Mouse (Mus musculus): ENCODE measurements around the gene Psmb8.

Psmb8 gene

GRCm38 (mm10) chr17:34225426-34225825 lies 27.9 kb downstream of the Psmb8 start:
- in situ Hi-C loops (cut with MboI; ENCODE audit: low pct_unique_long_range_greater_than_20kb in 1 of 2, low sequenced_read_pairs in 2 of 2, unreplicated experiment in 1 of 2) = loop anchor here in 1 of 2 experiments (25.0 kb wide), 1 partner anchor 562 kb away; no protein-coding TSS in a partner anchor

- in situ Hi-C loops (cut with MboI; ENCODE audit: low pct_unique_long_range_greater_than_20kb in 1 of 2, low sequenced_read_pairs in 2 of 2, unreplicated experiment in 1 of 2) = loop anchor here in 1 of 2 experiments (25.0 kb wide), 1 partner anchor 561 kb away; no protein-coding TSS in a partner anchor
Observed at GRCm38 (mm10) chr17:34225911-34226310, 28.4 kb downstream of the Psmb8 start.

GRCm38 (mm10) chr17:34230971-34231370 lies 33.5 kb downstream of the Psmb8 start:
- in situ Hi-C loops (cut with MboI; ENCODE audit: low pct_unique_long_range_greater_than_20kb in 1 of 2, low sequenced_read_pairs in 2 of 2, unreplicated experiment in 1 of 2) = loop anchor here in 1 of 2 experiments (25.0 kb wide), 1 partner anchor 556 kb away; no protein-coding TSS in a partner anchor

GRCm38 (mm10) chr17:34232021-34232420 lies 34.5 kb downstream of the Psmb8 start:
- in situ Hi-C loops (cut with MboI; ENCODE audit: low pct_unique_long_range_greater_than_20kb in 1 of 2, low sequenced_read_pairs in 2 of 2, unreplicated experiment in 1 of 2) = loop anchor here in 1 of 2 experiments (25.0 kb wide), 1 partner anchor 555 kb away; no protein-coding TSS in a partner anchor

- in situ Hi-C loops (cut with MboI; ENCODE audit: low pct_unique_long_range_greater_than_20kb in 1 of 2, low sequenced_read_pairs in 2 of 2, unreplicated experiment in 1 of 2) = loop anchor here in 1 of 2 experiments (25.0 kb wide), 1 partner anchor 552 kb away; no protein-coding TSS in a partner anchor
Observed at GRCm38 (mm10) chr17:34234926-34235325, 37.4 kb downstream of the Psmb8 start.

- in situ Hi-C loops (cut with MboI; ENCODE audit: low pct_unique_long_range_greater_than_20kb in 1 of 2, low sequenced_read_pairs in 2 of 2, unreplicated experiment in 1 of 2) = loop anchor here in 1 of 2 experiments (25.0 kb wide), 1 partner anchor 551 kb away; no protein-coding TSS in a partner anchor
Observed at GRCm38 (mm10) chr17:34236691-34237090, 39.2 kb downstream of the Psmb8 start.

- in situ Hi-C loops (cut with MboI; ENCODE audit: low pct_unique_long_range_greater_than_20kb in 1 of 2, low sequenced_read_pairs in 2 of 2, unreplicated experiment in 1 of 2) = loop anchor here in 1 of 2 experiments (25.0 kb wide), 1 partner anchor 550 kb away; no protein-coding TSS in a partner anchor
Observed at GRCm38 (mm10) chr17:34237741-34238140, 40.2 kb downstream of the Psmb8 start.

- in situ Hi-C loops (cut with MboI; ENCODE audit: low pct_unique_long_range_greater_than_20kb in 1 of 2, low sequenced_read_pairs in 2 of 2, unreplicated experiment in 1 of 2) = loop anchor here in 1 of 2 experiments (25.0 kb wide), 1 partner anchor 549 kb away; no protein-coding TSS in a partner anchor
Observed at GRCm38 (mm10) chr17:34238706-34239105, 41.2 kb downstream of the Psmb8 start, which contains the start of gene H2-Ob. TSS of gene H2-Ob (plus strand) at chr17:34238903.

GRCm38 (mm10) chr17:34239601-34240041 lies 42.1 kb downstream of the Psmb8 start:
- in situ Hi-C loops (cut with MboI; ENCODE audit: low pct_unique_long_range_greater_than_20kb in 1 of 2, low sequenced_read_pairs in 2 of 2, unreplicated experiment in 1 of 2) = loop anchor here (10.0 to 25.0 kb wide), 2 partner anchors 115 to 548 kb away; partner anchors contain the start of gene Btnl2 (in 2 of the 2)

GRCm38 (mm10) chr17:34240366-34240765 lies 42.8 kb downstream of the Psmb8 start:
- in situ Hi-C loops (cut with MboI; ENCODE audit: low pct_unique_long_range_greater_than_20kb in 1 of 2, low sequenced_read_pairs in 2 of 2, unreplicated experiment in 1 of 2) = loop anchor here (10.0 to 25.0 kb wide), 2 partner anchors 114 to 547 kb away; partner anchors contain the start of gene Btnl2 (in 2 of the 2)

- in situ Hi-C loops (cut with MboI; ENCODE audit: low pct_unique_long_range_greater_than_20kb in 1 of 2, low sequenced_read_pairs in 2 of 2, unreplicated experiment in 1 of 2) = loop anchor here (10.0 to 25.0 kb wide), 2 partner anchors 114 to 546 kb away; partner anchors contain the start of gene Btnl2 (in 2 of the 2)
Observed at GRCm38 (mm10) chr17:34240916-34241315, 43.4 kb downstream of the Psmb8 start.

- in situ Hi-C loops (cut with MboI; ENCODE audit: low pct_unique_long_range_greater_than_20kb in 1 of 2, low sequenced_read_pairs in 2 of 2, unreplicated experiment in 1 of 2) = loop anchor here (5.0 to 25.0 kb wide), 4 partner anchors 32 to 543 kb away; partner anchors contain the start of gene Btnl2 (in 2 of the 2)
Observed at GRCm38 (mm10) chr17:34244656-34245055, 47.1 kb downstream of the Psmb8 start.

GRCm38 (mm10) chr17:34247047-34247446 lies 49.5 kb downstream of the Psmb8 start:
- in situ Hi-C loops (cut with MboI; ENCODE audit: low pct_unique_long_range_greater_than_20kb in 1 of 2, low sequenced_read_pairs in 2 of 2, unreplicated experiment in 1 of 2) = loop anchor here (5.0 to 25.0 kb wide), 4 partner anchors 35 to 540 kb away; partner anchors contain the start of gene Btnl2 (in 2 of the 2)

- in situ Hi-C loops (cut with MboI; ENCODE audit: low pct_unique_long_range_greater_than_20kb in 1 of 2, low sequenced_read_pairs in 2 of 2, unreplicated experiment in 1 of 2) = loop anchor here (5.0 to 25.0 kb wide), 4 partner anchors 36 to 539 kb away; partner anchors contain the start of gene Btnl2 (in 2 of the 2)
Observed at GRCm38 (mm10) chr17:34248764-34249163, 51.2 kb downstream of the Psmb8 start.

- in situ Hi-C loops (cut with MboI; ENCODE audit: low pct_unique_long_range_greater_than_20kb in 1 of 2, low sequenced_read_pairs in 2 of 2, unreplicated experiment in 1 of 2) = loop anchor here (5.0 to 25.0 kb wide), 4 partner anchors 37 to 538 kb away; partner anchors contain the start of gene Btnl2 (in 2 of the 2)
Observed at GRCm38 (mm10) chr17:34249361-34249760, 51.8 kb downstream of the Psmb8 start.

- in situ Hi-C loops (cut with MboI; ENCODE audit: low pct_unique_long_range_greater_than_20kb in 1 of 2, low sequenced_read_pairs in 2 of 2, unreplicated experiment in 1 of 2) = loop anchor here (5.0 to 25.0 kb wide), 4 partner anchors 38 to 537 kb away; partner anchors contain the start of gene Btnl2 (in 2 of the 2)
Observed at GRCm38 (mm10) chr17:34249878-34250277, 52.4 kb downstream of the Psmb8 start.
